8 mouse cellular contexts compared by ENCODE assay signal in the genomic region with DNA sequence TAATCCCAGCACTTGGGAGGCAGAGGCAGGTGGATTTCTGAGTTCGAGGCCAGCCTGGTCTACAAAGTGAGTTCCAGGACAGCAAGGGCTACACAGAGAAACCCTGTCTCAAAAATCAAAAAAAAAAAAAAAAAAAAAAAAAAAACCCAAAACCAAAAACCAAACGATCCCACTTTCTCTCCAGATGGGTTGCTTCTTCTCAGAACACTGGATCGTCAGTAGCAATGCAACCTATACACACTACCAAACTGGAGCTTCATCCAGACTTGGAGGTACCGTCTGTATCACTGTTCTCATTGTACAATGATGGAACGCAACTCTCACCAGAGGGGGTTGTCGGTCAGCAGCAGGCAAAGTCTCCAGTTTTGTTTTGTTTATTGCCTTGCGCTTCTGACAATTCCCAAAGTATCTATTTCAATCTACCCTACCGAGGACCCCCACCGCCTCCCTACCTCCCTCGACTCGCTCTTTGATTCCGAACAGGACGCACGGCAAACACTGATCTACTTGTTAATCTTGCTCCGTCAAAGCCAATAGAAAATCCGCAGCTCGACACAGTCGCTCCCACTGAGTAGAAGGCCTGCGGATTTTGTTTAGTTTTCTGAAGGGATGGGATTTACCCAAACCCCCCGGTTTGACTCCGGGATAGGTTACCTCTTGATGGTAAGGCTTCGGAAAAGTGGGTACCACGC. TPM values are rescaled to one million over a fixed set of nuclear protein-coding genes. Genes with fewer than 3 reads are reported as not detected.
A peak's percentile ranks its signal among the peaks of the same experiment; 100 is the strongest.
DNase-seq lines count a peak whose midpoint lies in the region; ATAC-seq and TF ChIP-seq lines count a peak whose summit lies in the region.

No protein-coding gene starts in this region.

- ATAC-seq in heart, embryonic 15.5 days (replicated peaks; ENCODE audit: insufficient number of reproducible peaks, insufficient read depth, low FRiP score, low read depth) = peak; percentile 25; the same call in 1 of the 2 replicates
- peak; percentile 16 for ATAC-seq in activated CD4-positive, CD25-positive, alpha-beta regulatory T cell, adult 4 months
- ATAC-seq in heart, postnatal 0 days (ENCODE audit: insufficient read depth, low read depth) = peak; percentile 10; the same call in 1 of the 2 replicates

- peak overlapping the region; percentile 75 for H3K4me3 ChIP-seq in heart, embryonic 15.5 days
- peak overlapping the region; percentile 91 for H3K4me3 ChIP-seq in heart, postnatal 0 days (ENCODE audit: low read depth, low read length)
- H3K4me3 ChIP-seq in midbrain, embryonic 10.5 days = peak overlapping the region; percentile 69

- no peaks in the 10 kb centered on the region for H3K27me3 ChIP-seq in heart, embryonic 15.5 days
- no peaks in the 10 kb centered on the region for H3K27me3 ChIP-seq in heart, postnatal 0 days (ENCODE audit: control insufficient read depth, insufficient read depth, low read length)
- no peaks in the 10 kb centered on the region for H3K27me3 ChIP-seq in midbrain, embryonic 10.5 days (ENCODE audit: low read depth, poor library complexity, severe bottlenecking)

- H3K4me2 ChIP-seq in heart, embryonic 15.5 days = peak overlapping the region; percentile 74
- H3K4me2 ChIP-seq in heart, postnatal 0 days (ENCODE audit: low read depth, low read length) = peak overlapping the region; percentile 83

- no peak for TF ChIP-seq EP300 in heart, postnatal 0 days (IDR thresholded peaks at IDR 0.05; ENCODE audit: low read depth)

- WGBS in heart, embryonic 15.5 days = 5% methylated on average over 23 of the region's 23 CpGs
- 3% methylated on average over 23 of the region's 23 CpGs for WGBS in heart, postnatal 0 days
- 5% methylated on average over 23 of the region's 23 CpGs for WGBS in midbrain, embryonic 10.5 days

- peaks cover 28% of the 10 kb centered on the region for H3K36me3 ChIP-seq in heart, embryonic 15.5 days
- H3K36me3 ChIP-seq in heart, postnatal 0 days (replicated peaks; ENCODE audit: control insufficient read depth, insufficient read depth, low read length) = peaks cover 27% of the 10 kb centered on the region
- peaks cover 48% of the 10 kb centered on the region for H3K36me3 ChIP-seq in midbrain, embryonic 10.5 days

- H3K9ac ChIP-seq in heart, embryonic 15.5 days = peak overlapping the region; percentile 72
- H3K9ac ChIP-seq in heart, postnatal 0 days (replicated peaks; ENCODE audit: low read depth, low read length) = peak overlapping the region; percentile 78

- intact Hi-C loops in left cerebral cortex, postnatal 4 days (cut with DNase I) = no loop called here

- DNase-seq in heart, postnatal 4 days = no peak
- no peak for DNase-seq in heart, postnatal 0 days (ENCODE audit: low spot score)
- DNase-seq in midbrain, embryonic 10.5 days (ENCODE audit: low spot score) = no peak
- DNase-seq in right cerebral cortex, postnatal 10 days (ENCODE audit: low spot score in 2 of 2) = no peak
- no peak for DNase-seq in left cerebral cortex, postnatal 4 days
- no peak for DNase-seq in cerebellum, postnatal 25 days

- H3K27ac ChIP-seq in heart, embryonic 15.5 days = peak overlapping the region; percentile 89
- peak overlapping the region; percentile 91 for H3K27ac ChIP-seq in heart, postnatal 0 days (ENCODE audit: low read depth)
- peak overlapping the region; percentile 92 for H3K27ac ChIP-seq in midbrain, embryonic 10.5 days (replicated peaks)

- no peaks in the 10 kb centered on the region for H3K9me3 ChIP-seq in heart, embryonic 15.5 days (replicated peaks)
- H3K9me3 ChIP-seq in heart, postnatal 0 days (replicated peaks; ENCODE audit: control insufficient read depth, low read length) = no peaks in the 10 kb centered on the region
- peaks cover 6% of the 10 kb centered on the region; the same call in 1 of the 2 replicates for H3K9me3 ChIP-seq in midbrain, embryonic 10.5 days (replicated peaks)

- TF ChIP-seq CTCF in heart, postnatal 0 days (IDR thresholded peaks at IDR 0.05; ENCODE audit: low read depth) = no peak

- peaks cover 14% of the 10 kb centered on the region for H3K4me1 ChIP-seq in heart, embryonic 15.5 days (replicated peaks)
- 0 out of 2 replicates have a peak, but pooled peaks cover 8% of the 10 kb centered on the region for H3K4me1 ChIP-seq in heart, postnatal 0 days (ENCODE audit: control insufficient read depth, insufficient read depth)
- peaks cover 14% of the 10 kb centered on the region for H3K4me1 ChIP-seq in midbrain, embryonic 10.5 days

RNA-seq across cellular contexts. Expression of a gene that starts 0.5 kb away (rescaled TPM):
- polyA plus RNA-seq in heart, embryonic 15.5 days (2015; fragmentation: Nextera tagmentation; extraction: Ambion mirVana) = 49.9 and 52.2 TPM in 2 replicates
- total RNA-seq in heart, postnatal 4 days (2021) = 10 to 100 TPM; 33.1 to 34.5 TPM
- 10 to 100 TPM; 52.1 to 59.6 TPM for polyA plus RNA-seq in activated CD4-positive, CD25-positive, alpha-beta regulatory T cell, adult 4 months (2017; shearing (Covaris generic))
- total RNA-seq in heart, postnatal 0 days (2014; rRNA removed; ENCODE audit: low replicate concordance) = 14.1 and 15.7 TPM in 2 replicates
- 26.8 and 27.1 TPM in 2 replicates for polyA plus RNA-seq in heart, postnatal 0 days (2015; fragmentation: Nextera tagmentation; extraction: Ambion mirVana)
- polyA plus RNA-seq in midbrain, embryonic 10.5 days (2016; fragmentation: Nextera tagmentation; extraction: Ambion mirVana) = 99.1 and 123 TPM in 2 replicates
- total RNA-seq in left cerebral cortex, postnatal 4 days (2021) = 10 to 100 TPM; 14.4 to 15.4 TPM

RNA-seq across cellular contexts. Expression of a gene that starts 0.6 kb away (rescaled TPM):
- polyA plus RNA-seq in heart, embryonic 15.5 days (2015; fragmentation: Nextera tagmentation; extraction: Ambion mirVana) = 171 and 182 TPM in 2 replicates
- total RNA-seq in heart, postnatal 4 days (2021) = 100 to 1,000 TPM in 1 of 2 experiments, 10 to 100 TPM in 1; 93.8 to 111 TPM
- 100 to 1,000 TPM; 159 to 183 TPM for polyA plus RNA-seq in activated CD4-positive, CD25-positive, alpha-beta regulatory T cell, adult 4 months (2017; shearing (Covaris generic))
- 42.1 and 52.6 TPM in 2 replicates for total RNA-seq in heart, postnatal 0 days (2014; rRNA removed; ENCODE audit: low replicate concordance)
- 149 and 161 TPM in 2 replicates for polyA plus RNA-seq in heart, postnatal 0 days (2015; fragmentation: Nextera tagmentation; extraction: Ambion mirVana)
- polyA plus RNA-seq in midbrain, embryonic 10.5 days (2016; fragmentation: Nextera tagmentation; extraction: Ambion mirVana) = 418 and 428 TPM in 2 replicates
- total RNA-seq in left cerebral cortex, postnatal 4 days (2021) = 100 to 1,000 TPM; 137 to 148 TPM

RNA-seq across cellular contexts. Expression of a gene that starts 18.4 kb away (rescaled TPM):
- 0.63 and 0.71 TPM in 2 replicates for polyA plus RNA-seq in heart, embryonic 15.5 days (2015; fragmentation: Nextera tagmentation; extraction: Ambion mirVana)
- total RNA-seq in heart, postnatal 4 days (2021) = under 1 TPM in 1 of 2 experiments, not detected in 1; 0.47 TPM
- 1 to 10 TPM in 1 of 2 experiments, under 1 TPM in 1; 0.97 to 1.0 TPM for polyA plus RNA-seq in activated CD4-positive, CD25-positive, alpha-beta regulatory T cell, adult 4 months (2017; shearing (Covaris generic))
- 7.1 TPM in 1 of 2 replicates, not detected in the other for total RNA-seq in heart, postnatal 0 days (2014; rRNA removed; ENCODE audit: low replicate concordance)
- 0.16 and 0.22 TPM in 2 replicates for polyA plus RNA-seq in heart, postnatal 0 days (2015; fragmentation: Nextera tagmentation; extraction: Ambion mirVana)
- 2.2 and 2.3 TPM in 2 replicates for polyA plus RNA-seq in midbrain, embryonic 10.5 days (2016; fragmentation: Nextera tagmentation; extraction: Ambion mirVana)
- total RNA-seq in left cerebral cortex, postnatal 4 days (2021) = 1 to 10 TPM in 1 of 2 experiments, under 1 TPM in 1; 0.94 to 1.5 TPM

RNA-seq across cellular contexts. Expression of a gene that starts 50.9 kb away (rescaled TPM):
- polyA plus RNA-seq in heart, embryonic 15.5 days (2015; fragmentation: Nextera tagmentation; extraction: Ambion mirVana) = 44.0 and 47.7 TPM in 2 replicates
- total RNA-seq in heart, postnatal 4 days (2021) = 10 to 100 TPM; 28.8 to 29.0 TPM
- polyA plus RNA-seq in activated CD4-positive, CD25-positive, alpha-beta regulatory T cell, adult 4 months (2017; shearing (Covaris generic)) = 10 to 100 TPM; 13.4 to 14.8 TPM
- total RNA-seq in heart, postnatal 0 days (2014; rRNA removed; ENCODE audit: low replicate concordance) = 36.7 and 37.3 TPM in 2 replicates
- polyA plus RNA-seq in heart, postnatal 0 days (2015; fragmentation: Nextera tagmentation; extraction: Ambion mirVana) = 26.4 and 27.8 TPM in 2 replicates
- polyA plus RNA-seq in midbrain, embryonic 10.5 days (2016; fragmentation: Nextera tagmentation; extraction: Ambion mirVana) = 91.0 and 91.6 TPM in 2 replicates
- 100 to 1,000 TPM; 100 to 114 TPM for total RNA-seq in left cerebral cortex, postnatal 4 days (2021)
